Mouse (Mus musculus) right cerebral cortex, adult 18-20 months (tissue): Measurements from ENCODE around the gene Gpx2.

Experiments
- DNase-seq: peaks from one replicate; pipeline ENCODE4 v3.0.0; 2022; ENCODE audit warnings: mixed read lengths

Gpx2 gene

GRCm38 (mm10) chr12:76750866-76751459 lies 44.4 kb downstream of the Gpx2 start:
- no peak for DNase-seq
